Mouse (Mus musculus): ENCODE data around the gene Sorcs3. TPM values are rescaled to one million over a fixed set of nuclear protein-coding genes. Genes with fewer than 3 reads are reported as not detected.
A peak's percentile ranks its signal among the peaks of the same experiment; 100 is the strongest.

The Sorcs3 gene
- polyA plus RNA-seq, 1 experiment from 2014 or later, result 12.7 TPM

DNA sequence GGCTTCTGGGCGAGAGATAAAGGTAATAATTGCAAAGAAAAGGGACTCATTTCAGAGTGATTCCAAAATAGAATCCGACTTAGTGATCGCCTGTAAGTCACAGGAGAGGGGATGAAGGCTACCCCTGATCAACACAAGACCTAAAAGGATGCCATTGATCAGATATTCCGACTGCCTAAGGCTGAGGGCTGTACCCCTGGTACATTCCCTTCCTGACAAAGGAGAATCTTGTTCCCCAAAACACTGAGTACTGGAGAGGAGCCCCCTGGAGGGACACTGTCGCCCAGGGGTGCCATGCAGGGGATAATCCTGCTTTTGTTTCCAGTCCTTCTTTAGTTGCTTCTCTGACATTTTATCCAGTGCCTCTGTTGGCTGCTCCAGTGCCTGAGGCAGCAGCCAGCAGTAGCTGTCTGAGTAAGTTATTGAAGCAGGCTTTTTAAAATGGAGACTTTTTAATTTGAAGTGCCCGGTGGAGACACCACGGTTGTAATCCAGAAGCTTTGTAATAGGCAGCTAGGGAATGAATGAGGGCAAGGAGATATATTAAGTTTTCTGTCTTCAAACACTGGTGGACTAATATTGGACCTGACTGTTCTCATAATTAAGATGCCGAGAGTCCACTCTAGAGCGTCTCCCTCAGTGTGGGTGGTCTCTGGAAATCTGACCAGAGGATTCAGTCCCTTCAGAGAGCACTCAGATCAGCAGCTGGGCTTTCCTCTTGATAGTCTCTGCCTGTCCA lies 342.5 kb downstream of the Sorcs3 start:
- Histone ChIP-seq H3K4me3 (no peak overlapping the region), H3K27ac (replicated peaks) (no peak overlapping the region), H3K36me3 (no peaks in the 10 kb centered on the region), H3K27me3 (no peaks in the 10 kb centered on the region), H3K4me1 (replicated peaks) (peaks cover 8% of the 10 kb centered on the region), H3K9me3 (no peaks in the 10 kb centered on the region), H3K9ac (no peak overlapping the region), H3K4me2 (no peak overlapping the region)
- 39% methylated on average over 9 of the region's 9 CpGs for WGBS
- no peak for ATAC-seq (ENCODE audit: low read depth)

DNA sequence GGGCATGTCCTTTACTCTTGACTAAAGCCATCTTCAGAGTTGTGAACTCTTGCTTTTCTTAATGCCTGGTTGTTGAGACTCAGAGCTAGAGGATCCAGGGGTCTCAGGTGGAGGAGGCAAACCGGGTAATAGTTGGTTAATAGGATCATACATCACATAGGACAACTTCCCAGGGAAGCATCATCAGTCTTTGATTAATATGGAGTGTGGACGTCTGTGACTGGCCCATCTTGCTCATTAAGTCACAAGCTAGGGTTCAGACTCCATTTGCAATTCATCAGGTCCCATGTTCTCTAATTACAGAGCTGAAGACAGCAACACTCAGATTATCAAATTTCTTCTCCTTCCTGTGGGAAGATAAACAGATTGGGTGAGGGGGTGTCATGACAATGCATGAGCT lies 353.6 kb downstream of the Sorcs3 start:
- Histone ChIP-seq H3K4me1 (replicated peaks) (no peaks in the 10 kb centered on the region), H3K36me3 (no peaks in the 10 kb centered on the region), H3K4me3 (no peak overlapping the region), H3K27ac (replicated peaks) (no peak overlapping the region), H3K4me2 (no peak overlapping the region), H3K9ac (no peak overlapping the region), H3K9me3 (no peaks in the 10 kb centered on the region), H3K27me3 (no peaks in the 10 kb centered on the region)
- 39% methylated on average over 2 of the region's 2 CpGs for WGBS
- no peak for ATAC-seq (ENCODE audit: low read depth)

GRCm38 (mm10) chr19:48575736-48576135 lies 369.9 kb downstream of the Sorcs3 start:
- no peak for ATAC-seq (ENCODE audit: low read depth)
- Histone ChIP-seq H3K36me3 (no peaks in the 10 kb centered on the region), H3K9me3 (no peaks in the 10 kb centered on the region), H3K9ac (no peak overlapping the region), H3K4me3 (no peak overlapping the region), H3K27ac (replicated peaks) (no peak overlapping the region), H3K4me2 (no peak overlapping the region), H3K27me3 (no peaks in the 10 kb centered on the region), H3K4me1 (replicated peaks) (no peaks in the 10 kb centered on the region)
- 48% methylated on average over 1 of the region's 1 CpGs for WGBS

- no peak for ATAC-seq (ENCODE audit: low read depth)
- Histone ChIP-seq H3K4me3 (no peak overlapping the region), H3K27me3 (no peaks in the 10 kb centered on the region), H3K4me1 (replicated peaks) (no peaks in the 10 kb centered on the region), H3K4me2 (no peak overlapping the region), H3K36me3 (no peaks in the 10 kb centered on the region), H3K9me3 (no peaks in the 10 kb centered on the region), H3K27ac (replicated peaks) (no peak overlapping the region), H3K9ac (no peak overlapping the region)
- 73% methylated on average over 5 of the region's 5 CpGs for WGBS
Observed at GRCm38 (mm10) chr19:48577169-48577568, 371.3 kb downstream of the Sorcs3 start.

GRCm38 (mm10) chr19:48584938-48585560 lies 379.2 kb downstream of the Sorcs3 start:
- 69% methylated on average over 8 of the region's 8 CpGs for WGBS
- Histone ChIP-seq H3K4me3 (no peak overlapping the region), H3K9ac (no peak overlapping the region), H3K9me3 (no peaks in the 10 kb centered on the region), H3K4me1 (replicated peaks) (no peaks in the 10 kb centered on the region), H3K27me3 (no peaks in the 10 kb centered on the region), H3K4me2 (no peak overlapping the region), H3K36me3 (no peaks in the 10 kb centered on the region), H3K27ac (replicated peaks) (no peak overlapping the region)
- no peak; the same call in 1 of the 2 replicates for ATAC-seq (ENCODE audit: low read depth)

DNA sequence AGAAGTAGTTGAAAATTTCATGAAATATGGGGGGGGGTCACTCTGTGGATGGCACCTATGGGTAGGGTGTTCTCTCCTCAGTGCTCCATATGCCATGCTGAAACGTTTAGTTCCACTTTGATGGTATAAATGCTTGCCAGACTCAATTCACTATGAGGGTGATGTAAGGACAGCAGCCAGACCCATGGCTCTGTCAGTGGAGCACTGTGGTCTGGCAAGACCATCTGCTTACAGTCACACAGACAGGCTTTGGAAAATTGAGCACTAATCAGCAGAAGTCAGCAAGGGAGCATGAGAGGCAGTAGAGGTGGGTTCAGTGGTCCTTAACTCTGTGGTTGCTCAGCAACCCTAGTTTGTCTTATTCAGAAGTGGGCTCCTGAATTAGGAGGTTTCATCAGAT lies 411.1 kb downstream of the Sorcs3 start:
- ATAC-seq (ENCODE audit: low read depth), result no peak
- H3K4me2 ChIP-seq, result no peak overlapping the region
- H3K36me3 ChIP-seq, result no peaks in the 10 kb centered on the region
- no peaks in the 10 kb centered on the region for H3K27me3 ChIP-seq
- no peak overlapping the region for H3K9ac ChIP-seq
- H3K9me3 ChIP-seq, result no peaks in the 10 kb centered on the region
- WGBS, result 39% methylated on average over 1 of the region's 1 CpGs
- no peak overlapping the region for H3K4me3 ChIP-seq
- H3K4me1 ChIP-seq (replicated peaks), result no peaks in the 10 kb centered on the region
- no peak overlapping the region for H3K27ac ChIP-seq (replicated peaks)

DNA sequence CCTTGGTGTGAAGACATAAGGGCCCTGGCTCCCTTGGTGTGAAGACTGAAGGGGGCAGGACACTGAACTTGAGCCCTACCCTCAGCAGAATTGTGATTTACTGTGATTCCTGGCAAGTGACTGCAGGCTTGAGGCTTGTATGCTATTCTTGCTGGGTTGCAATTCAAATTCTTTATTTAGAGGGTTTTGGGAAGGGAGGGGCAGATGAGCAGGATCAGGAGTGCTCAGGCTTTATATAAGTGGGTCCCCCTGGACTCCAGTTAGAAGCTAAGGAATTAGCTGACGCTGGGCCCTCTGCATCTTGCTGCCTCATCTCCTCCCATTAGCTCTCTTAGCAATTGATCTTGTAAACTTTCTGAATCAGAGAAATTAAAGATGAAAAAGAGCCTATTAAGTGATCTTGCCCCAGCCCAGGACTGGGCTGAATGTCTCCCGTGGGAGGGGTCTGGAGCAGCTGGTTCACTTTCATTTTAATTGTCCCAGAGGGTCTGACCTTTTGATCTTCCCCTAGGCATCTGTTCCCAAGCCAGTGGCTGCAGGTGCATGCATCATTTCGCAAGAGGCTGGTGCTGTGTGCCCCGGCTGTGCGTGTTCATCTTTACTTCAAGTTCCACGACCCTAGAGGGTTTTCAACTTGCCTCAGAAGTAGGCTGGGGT lies 425.0 kb downstream of the Sorcs3 start:
- Histone ChIP-seq H3K4me2 (no peak overlapping the region), H3K9ac (no peak overlapping the region), H3K4me3 (no peak overlapping the region), H3K36me3 (no peaks in the 10 kb centered on the region), H3K4me1 (replicated peaks) (peaks cover 16% of the 10 kb centered on the region), H3K9me3 (no peaks in the 10 kb centered on the region), H3K27me3 (no peaks in the 10 kb centered on the region; the same call in 1 of the 2 replicates), H3K27ac (replicated peaks) (no peak overlapping the region)
- WGBS, result 17% methylated on average over 6 of the region's 6 CpGs
- ATAC-seq (ENCODE audit: low read depth), result peak; percentile 69; the same call in 1 of the 2 replicates

DNA sequence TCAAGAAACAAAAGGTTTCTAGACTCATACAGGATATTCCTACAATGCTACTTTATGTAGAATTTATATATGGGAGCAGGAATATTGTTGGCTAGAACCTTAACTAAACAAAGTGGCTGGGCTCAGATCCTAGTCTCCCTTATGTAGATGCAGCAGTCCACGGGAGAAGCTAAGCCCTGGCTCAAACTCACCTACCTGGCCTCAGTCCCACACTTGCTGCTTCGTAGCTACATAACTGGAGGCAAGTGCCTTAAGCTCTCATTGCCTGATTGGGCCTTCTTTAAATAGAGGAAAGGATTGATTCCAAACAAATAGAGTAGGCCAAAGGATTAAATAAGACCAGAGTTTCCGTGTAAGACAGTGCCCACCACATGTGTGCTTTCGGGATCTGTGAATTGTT lies 436.7 kb downstream of the Sorcs3 start:
- WGBS, result 83% methylated on average over 4 of the region's 4 CpGs
- Histone ChIP-seq H3K4me3 (no peak overlapping the region), H3K36me3 (no peaks in the 10 kb centered on the region), H3K27ac (replicated peaks) (no peak overlapping the region), H3K4me1 (replicated peaks) (no peaks in the 10 kb centered on the region), H3K9me3 (no peaks in the 10 kb centered on the region), H3K27me3 (no peaks in the 10 kb centered on the region), H3K4me2 (no peak overlapping the region), H3K9ac (no peak overlapping the region)
- no peak for ATAC-seq (ENCODE audit: low read depth)

DNA sequence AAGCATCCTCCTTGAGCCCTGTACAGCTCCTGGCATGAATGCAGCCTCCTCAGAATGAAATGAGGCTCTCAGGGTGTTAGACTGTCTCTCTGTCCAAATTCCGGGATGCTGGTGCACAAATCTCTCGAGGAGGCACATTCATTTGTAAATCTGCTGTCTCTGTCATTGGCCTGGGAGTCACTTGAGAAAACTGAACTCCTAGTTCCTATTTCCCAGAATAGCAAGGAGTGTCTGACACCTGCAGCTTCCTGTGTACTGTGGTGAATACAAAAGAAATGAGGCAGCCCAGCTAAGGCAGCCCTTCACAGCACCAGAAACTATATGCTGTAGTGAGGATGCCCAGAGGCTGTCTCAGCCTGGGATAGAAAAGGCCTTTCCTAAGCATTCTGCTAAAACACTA lies 444.1 kb downstream of the Sorcs3 start:
- Histone ChIP-seq H3K4me1 (replicated peaks) (no peaks in the 10 kb centered on the region), H3K4me3 (no peak overlapping the region), H3K27ac (replicated peaks) (no peak overlapping the region), H3K4me2 (no peak overlapping the region), H3K27me3 (no peaks in the 10 kb centered on the region), H3K9me3 (no peaks in the 10 kb centered on the region), H3K36me3 (no peaks in the 10 kb centered on the region), H3K9ac (no peak overlapping the region)
- ATAC-seq (ENCODE audit: low read depth), result no peak
- WGBS, result 68% methylated on average over 2 of the region's 2 CpGs

DNA sequence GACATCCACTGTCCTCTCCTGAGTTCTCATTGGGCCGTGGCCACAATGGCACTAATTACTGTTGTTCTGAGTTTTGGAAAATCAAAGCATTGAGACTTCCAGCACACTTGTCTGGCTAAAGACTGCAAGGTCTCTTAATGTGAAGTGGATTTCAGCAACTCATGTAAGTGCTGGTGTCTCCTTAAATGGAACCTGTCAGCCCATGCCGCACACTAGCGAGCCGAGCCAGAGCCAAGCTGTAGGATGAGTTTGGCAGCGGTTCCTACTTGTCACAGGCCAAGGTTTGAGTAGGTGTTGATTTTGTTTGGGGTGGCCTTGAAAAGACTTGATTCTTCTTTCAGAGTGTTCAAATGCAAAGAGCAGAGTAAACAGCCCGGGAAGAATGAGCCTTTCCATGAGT lies 445.8 kb downstream of the Sorcs3 start:
- ATAC-seq (ENCODE audit: low read depth), result no peak
- Histone ChIP-seq H3K4me2 (no peak overlapping the region), H3K27me3 (no peaks in the 10 kb centered on the region), H3K4me3 (no peak overlapping the region), H3K9me3 (no peaks in the 10 kb centered on the region), H3K4me1 (replicated peaks) (no peaks in the 10 kb centered on the region), H3K9ac (no peak overlapping the region), H3K27ac (replicated peaks) (no peak overlapping the region), H3K36me3 (no peaks in the 10 kb centered on the region)
- WGBS, result 85% methylated on average over 6 of the region's 6 CpGs

DNA sequence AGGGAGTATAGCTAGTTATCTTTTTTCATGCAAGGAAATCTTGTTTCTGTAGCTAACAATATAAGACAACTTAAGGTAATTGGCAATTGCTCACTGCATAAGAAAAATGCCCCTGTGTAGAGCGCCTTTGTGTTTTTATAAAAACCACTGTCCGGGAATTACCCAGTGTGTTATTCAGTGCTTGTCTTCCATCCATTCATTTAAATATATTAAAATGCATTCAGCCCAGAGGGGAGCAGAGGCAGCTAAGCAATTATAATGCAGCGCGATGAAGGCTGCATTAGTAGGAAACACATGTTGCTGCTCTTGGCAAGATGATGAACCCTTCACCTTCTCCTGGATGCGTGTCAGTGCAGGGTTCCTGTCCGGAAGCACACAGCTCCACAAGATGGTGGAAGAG lies 454.4 kb downstream of the Sorcs3 start:
- Histone ChIP-seq H3K4me2 (no peak overlapping the region), H3K36me3 (no peaks in the 10 kb centered on the region), H3K4me1 (replicated peaks) (peaks cover 13% of the 10 kb centered on the region), H3K27me3 (no peaks in the 10 kb centered on the region), H3K9ac (no peak overlapping the region), H3K27ac (replicated peaks) (no peak overlapping the region), H3K9me3 (no peaks in the 10 kb centered on the region), H3K4me3 (no peak overlapping the region)
- no peak for ATAC-seq (ENCODE audit: low read depth)
- 35% methylated on average over 6 of the region's 6 CpGs for WGBS

- Histone ChIP-seq H3K27me3 (no peaks in the 10 kb centered on the region), H3K36me3 (no peaks in the 10 kb centered on the region), H3K4me2 (no peak overlapping the region), H3K9ac (no peak overlapping the region), H3K4me1 (replicated peaks) (peaks cover 5% of the 10 kb centered on the region), H3K9me3 (no peaks in the 10 kb centered on the region; the same call in 1 of the 2 replicates), H3K27ac (replicated peaks) (no peak overlapping the region), H3K4me3 (no peak overlapping the region)
- ATAC-seq (ENCODE audit: low read depth), result no peak
- 91% methylated on average over 1 of the region's 1 CpGs for WGBS
Observed at GRCm38 (mm10) chr19:48679896-48680295, 474.1 kb downstream of the Sorcs3 start.

Data from neural tube, embryonic 13.5 days (tissue).